Mouse (Mus musculus): ENCODE data around the gene 1810049J17Rik. TPM values are rescaled to one million over a fixed set of nuclear protein-coding genes. Genes with fewer than 3 reads are reported as not detected.

Gene 1810049J17Rik
- polyA plus RNA-seq, 1 experiment from 2014 or later, result 0.80 TPM

DNA sequence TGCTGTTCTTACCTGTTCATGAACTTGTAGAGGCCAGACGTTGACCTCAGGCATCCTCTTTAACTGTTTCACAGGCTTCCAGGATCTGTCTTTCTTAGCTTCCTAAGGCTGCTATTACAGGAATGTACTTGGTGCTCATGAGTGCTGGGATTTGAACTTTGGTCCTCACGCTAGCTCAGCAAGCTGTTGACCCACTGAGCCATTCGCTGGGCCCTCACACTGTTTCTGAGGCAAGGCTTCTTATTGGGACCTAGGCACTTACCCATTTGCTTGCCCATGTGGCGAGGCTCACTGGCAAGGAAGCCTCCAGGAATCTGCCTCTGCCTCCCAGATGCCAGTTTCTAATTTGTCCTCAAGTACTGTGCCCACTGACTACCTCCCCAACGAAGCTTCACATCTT lies 1.8 kb downstream of the 1810049J17Rik start:
- H3K4me2 ChIP-seq (replicated peaks), result no peak overlapping the region

DNA sequence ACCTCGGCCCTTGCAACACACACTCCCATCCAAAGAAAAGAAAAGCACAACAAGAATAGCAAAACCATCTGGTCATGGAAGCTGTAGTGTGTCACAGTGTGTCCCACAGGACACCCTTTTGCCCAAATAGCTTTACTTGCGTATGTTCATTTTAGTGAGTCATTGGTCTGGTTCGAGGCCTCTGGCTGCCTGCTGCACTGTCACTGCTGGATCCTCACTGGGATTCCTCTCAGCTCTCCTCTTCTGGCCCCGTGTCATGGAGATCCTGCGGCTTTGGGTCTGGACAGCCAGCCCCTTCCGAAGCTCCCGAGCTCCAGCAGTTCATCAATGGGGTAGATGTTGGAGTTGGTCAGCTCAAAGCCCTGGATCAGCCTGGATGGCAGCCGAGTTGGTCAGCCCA lies 3.2 kb downstream of the 1810049J17Rik start:
- Histone ChIP-seq H3K4me1 (peaks cover 15% of the 10 kb centered on the region), H3K9me3 (no peaks in the 10 kb centered on the region), H3K36me3 (no peaks in the 10 kb centered on the region), H3K4me2 (replicated peaks) (no peak overlapping the region), H3K27me3 (peaks cover 4% of the 10 kb centered on the region; the same call in 1 of the 2 replicates), H3K9ac (replicated peaks) (no peak overlapping the region), H3K4me3 (no peak overlapping the region), H3K27ac (replicated peaks) (no peak overlapping the region)
- 83% methylated on average over 8 of the region's 8 CpGs for WGBS
- no peak for ATAC-seq (replicated peaks)

More for the DNA sequence above, 1.8 kb downstream of the 1810049J17Rik start:
- Histone ChIP-seq H3K4me3 (no peak overlapping the region), H3K9ac (replicated peaks) (no peak overlapping the region), H3K4me1 (peaks cover 25% of the 10 kb centered on the region), H3K27ac (replicated peaks) (no peak overlapping the region), H3K9me3 (no peaks in the 10 kb centered on the region), H3K27me3 (peaks cover 4% of the 10 kb centered on the region; the same call in 1 of the 2 replicates), H3K36me3 (no peaks in the 10 kb centered on the region)
- no peak for ATAC-seq (replicated peaks)
- WGBS, result 52% methylated on average over 5 of the region's 5 CpGs

GRCm38 (mm10) chr15:12317290-12317689 lies 4.4 kb downstream of the 1810049J17Rik start:
- H3K9ac ChIP-seq (replicated peaks), result no peak overlapping the region
- H3K36me3 ChIP-seq, result no peaks in the 10 kb centered on the region
- peaks cover 4% of the 10 kb centered on the region; the same call in 1 of the 2 replicates for H3K27me3 ChIP-seq
- H3K4me2 ChIP-seq (replicated peaks), result no peak overlapping the region
- no peak overlapping the region for H3K4me3 ChIP-seq
- no peaks in the 10 kb centered on the region for H3K9me3 ChIP-seq
- ATAC-seq (replicated peaks), result no peak
- no peak overlapping the region for H3K27ac ChIP-seq (replicated peaks)
- 92% methylated on average over 5 of the region's 5 CpGs for WGBS
- H3K4me1 ChIP-seq, result peaks cover 5% of the 10 kb centered on the region; the same call in 1 of the 2 replicates

GRCm38 (mm10) chr15:12315996-12316395 lies 5.7 kb downstream of the 1810049J17Rik start:
- Histone ChIP-seq H3K4me3 (no peak overlapping the region), H3K4me2 (replicated peaks) (no peak overlapping the region), H3K27ac (replicated peaks) (no peak overlapping the region), H3K4me1 (peaks cover 5% of the 10 kb centered on the region; the same call in 1 of the 2 replicates), H3K9me3 (no peaks in the 10 kb centered on the region), H3K9ac (replicated peaks) (no peak overlapping the region), H3K36me3 (no peaks in the 10 kb centered on the region), H3K27me3 (peaks cover 4% of the 10 kb centered on the region; the same call in 1 of the 2 replicates)
- WGBS, result 79% methylated on average over 2 of the region's 2 CpGs
- ATAC-seq (replicated peaks), result no peak

- ATAC-seq (replicated peaks), result no peak
- Histone ChIP-seq H3K9me3 (no peaks in the 10 kb centered on the region), H3K9ac (replicated peaks) (no peak overlapping the region), H3K36me3 (no peaks in the 10 kb centered on the region), H3K4me1 (no peaks in the 10 kb centered on the region), H3K27ac (replicated peaks) (no peak overlapping the region), H3K4me3 (no peak overlapping the region), H3K27me3 (no peaks in the 10 kb centered on the region), H3K4me2 (replicated peaks) (no peak overlapping the region)
- 87% methylated on average over 5 of the region's 5 CpGs for WGBS
Observed at GRCm38 (mm10) chr15:12314584-12314983, 7.1 kb downstream of the 1810049J17Rik start.

DNA sequence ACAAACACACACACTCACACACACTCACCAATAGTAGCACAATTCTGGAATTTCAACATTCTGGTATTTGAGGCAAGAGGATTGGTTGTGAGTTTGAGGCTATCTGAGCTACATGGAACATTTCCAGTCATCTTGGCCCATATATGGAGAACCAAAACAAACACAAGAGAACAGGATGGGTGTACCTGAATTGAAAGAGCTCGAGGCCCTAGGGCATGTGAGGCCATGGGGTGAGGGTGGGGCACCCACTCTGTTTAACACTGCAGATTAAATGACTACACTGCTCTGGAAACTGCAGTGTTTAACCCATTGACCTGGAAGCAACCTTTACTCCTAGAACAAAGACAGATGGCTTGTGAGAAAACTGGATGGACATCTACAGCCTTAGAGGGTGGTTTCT lies 8.4 kb downstream of the 1810049J17Rik start:
- ATAC-seq (replicated peaks), result no peak
- no peaks in the 10 kb centered on the region for H3K36me3 ChIP-seq
- no peak overlapping the region for H3K9ac ChIP-seq (replicated peaks)
- H3K4me3 ChIP-seq, result no peak overlapping the region
- no peak overlapping the region for H3K4me2 ChIP-seq (replicated peaks)
- no peaks in the 10 kb centered on the region for H3K9me3 ChIP-seq
- no peak overlapping the region for H3K27ac ChIP-seq (replicated peaks)
- H3K4me1 ChIP-seq, result no peaks in the 10 kb centered on the region
- 28% methylated on average over 1 of the region's 1 CpGs for WGBS
- H3K27me3 ChIP-seq, result no peaks in the 10 kb centered on the region

GRCm38 (mm10) chr15:12311465-12311864 lies 10.2 kb downstream of the 1810049J17Rik start:
- H3K4me2 ChIP-seq (replicated peaks), result no peak overlapping the region
- WGBS, result 86% methylated on average over 7 of the region's 7 CpGs
- ATAC-seq (replicated peaks), result no peak
- no peak overlapping the region for H3K4me3 ChIP-seq
- no peak overlapping the region for H3K9ac ChIP-seq (replicated peaks)
- no peaks in the 10 kb centered on the region for H3K9me3 ChIP-seq
- no peaks in the 10 kb centered on the region for H3K36me3 ChIP-seq
- no peaks in the 10 kb centered on the region for H3K27me3 ChIP-seq
- no peaks in the 10 kb centered on the region for H3K4me1 ChIP-seq
- no peak overlapping the region for H3K27ac ChIP-seq (replicated peaks)

GRCm38 (mm10) chr15:12310676-12311075 lies 11.0 kb downstream of the 1810049J17Rik start:
- 88% methylated on average over 4 of the region's 4 CpGs for WGBS
- no peak overlapping the region for H3K9ac ChIP-seq (replicated peaks)
- H3K27ac ChIP-seq (replicated peaks), result no peak overlapping the region
- no peaks in the 10 kb centered on the region for H3K27me3 ChIP-seq
- H3K9me3 ChIP-seq, result no peaks in the 10 kb centered on the region
- no peaks in the 10 kb centered on the region for H3K36me3 ChIP-seq
- H3K4me1 ChIP-seq, result no peaks in the 10 kb centered on the region
- H3K4me2 ChIP-seq (replicated peaks), result no peak overlapping the region
- H3K4me3 ChIP-seq, result no peak overlapping the region
- ATAC-seq (replicated peaks), result no peak

GRCm38 (mm10) chr15:12308539-12308938 lies 13.2 kb downstream of the 1810049J17Rik start:
- Histone ChIP-seq H3K4me3 (no peak overlapping the region), H3K27me3 (no peaks in the 10 kb centered on the region), H3K4me2 (replicated peaks) (no peak overlapping the region), H3K9me3 (no peaks in the 10 kb centered on the region), H3K27ac (replicated peaks) (no peak overlapping the region), H3K36me3 (no peaks in the 10 kb centered on the region), H3K4me1 (no peaks in the 10 kb centered on the region), H3K9ac (replicated peaks) (no peak overlapping the region)
- ATAC-seq (replicated peaks), result no peak
- 85% methylated on average over 5 of the region's 5 CpGs for WGBS

DNA sequence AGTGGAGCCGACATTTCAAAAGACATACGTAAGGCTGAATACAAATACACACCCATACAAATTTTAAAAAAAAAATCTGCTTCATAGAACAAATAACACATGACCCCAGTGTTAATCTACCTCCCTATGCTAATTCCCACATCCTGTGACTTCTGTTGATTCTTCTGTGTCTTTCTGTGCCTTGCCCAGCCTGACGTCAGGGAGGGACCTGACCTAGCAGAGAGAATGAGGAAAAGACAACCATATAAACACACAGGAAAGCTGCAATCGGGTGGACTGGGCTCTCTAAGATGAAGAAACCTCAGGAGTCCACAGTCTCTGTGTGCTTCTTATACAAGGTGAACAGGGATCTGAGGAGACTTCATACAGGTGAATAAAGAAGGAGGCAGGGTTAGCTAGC lies 14.6 kb downstream of the 1810049J17Rik start:
- H3K9ac ChIP-seq (replicated peaks), result no peak overlapping the region
- ATAC-seq (replicated peaks), result no peak
- 76% methylated on average over 4 of the region's 4 CpGs for WGBS

DNA sequence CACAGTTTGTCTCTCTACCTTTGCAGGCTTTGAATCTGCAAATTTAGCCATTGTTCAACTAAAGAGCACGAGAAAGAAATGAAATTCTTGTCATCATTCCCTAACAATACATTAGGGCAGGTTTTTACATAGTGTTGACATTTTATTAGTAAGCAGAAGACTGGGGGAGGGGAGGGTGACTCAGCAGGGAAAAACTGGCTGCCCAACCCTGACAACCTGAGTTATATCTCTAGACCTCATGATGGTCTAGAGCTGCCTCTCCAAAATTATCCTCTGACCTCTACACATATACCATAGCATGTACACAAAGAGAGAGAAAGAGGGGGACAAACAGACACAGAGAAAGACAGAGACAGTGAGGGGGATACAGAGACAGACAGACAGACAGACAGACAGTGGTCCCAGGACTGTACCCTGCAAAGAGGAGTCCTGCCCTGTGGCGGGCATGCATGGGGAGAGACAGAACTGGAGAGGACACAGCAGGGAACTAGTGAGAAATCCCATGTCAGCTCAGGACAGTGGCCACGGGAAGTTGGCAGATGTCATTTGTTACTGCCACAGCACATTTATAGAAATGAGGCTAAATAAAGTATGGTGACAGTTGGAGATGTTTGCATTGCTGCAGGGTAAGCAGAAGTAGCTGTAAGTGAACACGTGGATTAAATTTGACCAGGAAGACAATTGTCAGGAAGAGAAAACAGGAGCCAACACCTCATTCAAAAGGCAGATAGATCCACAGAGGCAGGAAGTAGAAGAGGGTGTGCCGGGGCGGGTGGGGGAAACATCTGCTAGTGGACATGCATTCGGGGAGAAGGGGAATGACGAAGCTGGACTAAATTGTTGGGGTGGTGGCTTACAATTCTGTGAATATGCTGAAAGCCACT lies 15.3 kb downstream of the 1810049J17Rik start:
- no peak overlapping the region for H3K27ac ChIP-seq (replicated peaks)
- WGBS, result 77% methylated on average over 8 of the region's 8 CpGs
- ATAC-seq (replicated peaks), result no peak

More for the DNA sequence above, 14.6 kb downstream of the 1810049J17Rik start:
- no peak overlapping the region for H3K4me3 ChIP-seq
- H3K27ac ChIP-seq (replicated peaks), result no peak overlapping the region
- H3K4me1 ChIP-seq, result no peaks in the 10 kb centered on the region
- no peaks in the 10 kb centered on the region for H3K9me3 ChIP-seq
- no peak overlapping the region for H3K4me2 ChIP-seq (replicated peaks)
- H3K27me3 ChIP-seq, result no peaks in the 10 kb centered on the region
- no peaks in the 10 kb centered on the region for H3K36me3 ChIP-seq

GRCm38 (mm10) chr15:12301771-12302170 lies 19.9 kb downstream of the 1810049J17Rik start:
- Histone ChIP-seq H3K36me3 (no peaks in the 10 kb centered on the region), H3K4me2 (replicated peaks) (no peak overlapping the region), H3K9me3 (no peaks in the 10 kb centered on the region), H3K4me1 (no peaks in the 10 kb centered on the region), H3K9ac (replicated peaks) (no peak overlapping the region), H3K27me3 (no peaks in the 10 kb centered on the region), H3K27ac (replicated peaks) (no peak overlapping the region), H3K4me3 (no peak overlapping the region)
- ATAC-seq (replicated peaks), result no peak
- WGBS, result 80% methylated on average over 5 of the region's 6 CpGs

More for the DNA sequence above, 15.3 kb downstream of the 1810049J17Rik start:
- H3K4me3 ChIP-seq, result no peak overlapping the region
- H3K4me2 ChIP-seq (replicated peaks), result no peak overlapping the region
- H3K9me3 ChIP-seq, result no peaks in the 10 kb centered on the region
- no peak overlapping the region for H3K9ac ChIP-seq (replicated peaks)
- H3K27me3 ChIP-seq, result no peaks in the 10 kb centered on the region
- no peaks in the 10 kb centered on the region for H3K36me3 ChIP-seq
- H3K4me1 ChIP-seq, result no peaks in the 10 kb centered on the region
